Mouse (Mus musculus) bone marrow macrophage, adult 2 months (primary cell): ENCODE measurements at regions not wholly inside any gene's neighbourhood (a gene's known extent, or its start where the extent isn't known, plus 50 kb on each side); places are given as distances from the start of the nearest gene placed in this dataset.

ENCODE experiments used
- CTCF ChIP-seq: IDR thresholded peaks from 2 replicates; pipeline ENCODE4 v1.5.1; 2012; ENCODE audit warnings: low read depth, mild to moderate bottlenecking, low read length, moderate library complexity
- POLR2A ChIP-seq: IDR thresholded peaks from 2 replicates; pipeline ENCODE4 v1.6.1; 2012; ENCODE audit warnings: mild to moderate bottlenecking, low read depth, low read length, borderline replicate concordance

GRCm38 (mm10) chr12:71446892-71447268 is 137.2 kb downstream of the Dact1 start:
- no peak for TF ChIP-seq POLR2A
- TF ChIP-seq CTCF, result no peak
